Mouse (Mus musculus): ENCODE measurements around the gene Tmcc2. TPM values are rescaled to one million over a fixed set of nuclear protein-coding genes. Genes with fewer than 3 reads are reported as not detected.

Tmcc2 gene
- polyA plus RNA-seq, 1 experiment from 2014 or later: 9.8 TPM

DNA sequence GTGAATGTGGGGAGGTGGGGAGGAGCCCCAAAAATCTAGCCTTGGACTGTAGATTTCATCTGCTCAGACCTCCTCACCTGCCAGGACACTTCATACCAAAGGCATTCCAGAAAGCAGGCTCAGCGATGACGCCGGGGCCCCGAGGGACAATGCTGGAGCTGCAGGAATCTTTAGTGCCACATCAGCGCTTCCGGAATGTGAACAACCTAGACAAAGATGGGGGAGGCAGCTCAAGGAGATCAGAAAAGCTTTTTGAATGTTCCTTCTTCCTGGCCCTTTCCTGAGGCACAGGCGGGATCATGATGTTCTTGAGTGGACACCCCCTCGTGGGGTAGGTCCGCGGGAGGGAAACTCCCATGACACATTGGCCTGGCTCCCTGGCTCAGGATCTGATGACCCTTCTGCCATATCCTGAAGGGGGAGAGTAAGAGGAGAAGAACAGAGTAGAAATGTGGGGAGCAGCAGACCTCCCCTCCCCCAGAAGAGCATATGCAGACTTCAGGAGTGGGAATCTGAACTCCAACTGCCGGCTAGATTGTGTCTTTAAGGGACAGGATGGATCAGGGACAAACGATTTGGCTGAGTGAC is 55.6 kb downstream of the Tmcc2 start:
- WGBS: 41% methylated on average over 12 of the region's 12 CpGs
- Histone ChIP-seq H3K9me3 (replicated peaks) (no peaks in the 10 kb centered on the region), H3K4me3 (replicated peaks) (no peak overlapping the region), H3K27ac (replicated peaks) (no peak overlapping the region), H3K4me2 (replicated peaks) (no peak overlapping the region), H3K9ac (no peak overlapping the region), H3K4me1 (peaks cover 26% of the 10 kb centered on the region), H3K36me3 (no peaks in the 10 kb centered on the region), H3K27me3 (no peaks in the 10 kb centered on the region)
- no peak for ATAC-seq (ENCODE audit: insufficient number of reproducible peaks, low FRiP score, low TSS enrichment, low read depth)

GRCm38 (mm10) chr1:132334178-132334801 is 56.8 kb downstream of the Tmcc2 start:
- no peaks in the 10 kb centered on the region for H3K36me3 ChIP-seq
- H3K9ac ChIP-seq: no peak overlapping the region
- H3K27ac ChIP-seq (replicated peaks): no peak overlapping the region; the same call in 1 of the 2 replicates
- H3K4me2 ChIP-seq (replicated peaks): no peak overlapping the region
- WGBS: 38% methylated on average over 6 of the region's 6 CpGs
- peaks cover 26% of the 10 kb centered on the region for H3K4me1 ChIP-seq
- H3K4me3 ChIP-seq (replicated peaks): no peak overlapping the region
- no peak; the same call in 1 of the 2 replicates for ATAC-seq (ENCODE audit: insufficient number of reproducible peaks, low FRiP score, low TSS enrichment, low read depth)
- H3K27me3 ChIP-seq: no peaks in the 10 kb centered on the region
- H3K9me3 ChIP-seq (replicated peaks): no peaks in the 10 kb centered on the region

DNA sequence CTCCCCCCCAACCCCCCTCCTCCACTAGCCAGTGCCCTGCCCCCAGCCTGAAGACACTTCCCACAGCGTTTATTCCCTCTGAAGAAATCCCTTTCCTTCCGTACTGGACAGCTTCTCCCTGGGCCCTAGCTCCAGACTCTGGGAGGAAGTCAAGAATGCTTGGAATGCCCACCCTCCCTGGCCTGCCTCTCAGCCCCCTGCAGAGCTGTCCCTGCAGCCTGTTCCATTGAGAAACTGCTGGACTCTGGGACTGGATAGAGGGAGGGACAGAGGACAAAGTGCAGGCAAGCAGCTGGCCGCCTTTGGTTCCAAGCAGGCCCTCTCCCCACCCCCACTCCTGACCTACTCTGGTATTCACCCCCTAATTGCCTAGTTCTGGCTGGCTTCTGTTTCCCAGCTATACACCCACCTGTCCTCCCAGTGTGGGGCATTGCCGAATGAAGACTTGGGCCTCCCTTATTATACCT is 57.4 kb downstream of the Tmcc2 start:
- Histone ChIP-seq H3K36me3 (no peaks in the 10 kb centered on the region), H3K9me3 (replicated peaks) (no peaks in the 10 kb centered on the region), H3K27me3 (no peaks in the 10 kb centered on the region), H3K27ac (replicated peaks) (no peak overlapping the region; the same call in 1 of the 2 replicates), H3K4me1 (peaks cover 26% of the 10 kb centered on the region), H3K4me2 (replicated peaks) (no peak overlapping the region), H3K4me3 (replicated peaks) (no peak overlapping the region), H3K9ac (no peak overlapping the region)
- peak; percentile 72 for ATAC-seq (ENCODE audit: insufficient number of reproducible peaks, low FRiP score, low TSS enrichment, low read depth)
- 10% methylated on average over 4 of the region's 4 CpGs for WGBS

DNA sequence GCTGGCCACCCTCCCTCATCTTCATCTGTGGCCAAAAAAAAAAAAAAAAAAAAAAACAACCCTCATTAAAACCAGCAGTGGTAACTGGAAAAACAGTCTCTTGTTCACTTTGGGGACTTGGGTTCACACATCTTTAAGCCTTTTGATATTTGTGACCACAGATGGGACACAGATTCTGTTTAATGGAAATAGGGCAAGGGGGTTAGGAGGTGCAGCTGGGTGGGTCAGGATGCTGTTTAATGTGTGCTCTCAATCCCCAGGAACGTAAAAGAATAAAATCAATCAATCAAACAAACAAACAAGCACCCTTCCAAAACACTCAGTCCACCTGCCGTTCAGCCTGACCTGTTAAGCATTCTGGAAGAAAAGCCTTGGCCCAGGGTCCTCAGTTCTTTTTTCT is 57.9 kb downstream of the Tmcc2 start:
- peaks cover 26% of the 10 kb centered on the region for H3K4me1 ChIP-seq
- 25% methylated on average over 2 of the region's 2 CpGs for WGBS
- no peak for ATAC-seq (ENCODE audit: insufficient number of reproducible peaks, low FRiP score, low TSS enrichment, low read depth)

DNA sequence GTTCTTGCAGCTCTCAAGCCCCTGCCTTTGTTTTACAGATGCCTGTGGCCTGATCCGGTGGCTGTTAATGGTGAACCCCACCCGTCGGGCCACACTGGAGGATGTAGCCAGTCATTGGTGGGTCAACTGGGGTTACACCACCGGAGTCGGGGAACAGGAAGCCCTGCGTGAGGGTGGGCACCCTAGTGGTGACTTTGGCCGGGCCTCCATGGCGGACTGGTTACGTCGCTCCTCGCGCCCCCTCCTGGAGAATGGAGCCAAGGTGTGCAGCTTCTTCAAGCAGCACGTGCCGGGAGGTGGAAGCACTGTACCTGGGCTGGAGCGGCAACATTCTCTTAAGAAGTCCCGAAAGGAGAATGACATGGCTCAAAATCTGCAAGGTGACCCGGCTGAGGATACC is 59.8 kb downstream of the Tmcc2 start:
- 88% methylated on average over 17 of the region's 17 CpGs for WGBS
- no peaks in the 10 kb centered on the region for H3K9me3 ChIP-seq (replicated peaks)
- H3K27me3 ChIP-seq: no peaks in the 10 kb centered on the region
- no peak overlapping the region for H3K27ac ChIP-seq (replicated peaks)
- no peak for ATAC-seq (ENCODE audit: insufficient number of reproducible peaks, low FRiP score, low TSS enrichment, low read depth)
- no peaks in the 10 kb centered on the region for H3K36me3 ChIP-seq
- peaks cover 30% of the 10 kb centered on the region for H3K4me1 ChIP-seq
- no peak overlapping the region for H3K4me3 ChIP-seq (replicated peaks)
- no peak overlapping the region for H3K9ac ChIP-seq
- H3K4me2 ChIP-seq (replicated peaks): no peak overlapping the region

More for the DNA sequence above, 57.9 kb downstream of the Tmcc2 start:
- no peaks in the 10 kb centered on the region for H3K36me3 ChIP-seq
- H3K27ac ChIP-seq (replicated peaks): no peak overlapping the region
- no peaks in the 10 kb centered on the region for H3K27me3 ChIP-seq
- H3K4me3 ChIP-seq (replicated peaks): no peak overlapping the region
- H3K9ac ChIP-seq: no peak overlapping the region
- H3K4me2 ChIP-seq (replicated peaks): no peak overlapping the region
- no peaks in the 10 kb centered on the region for H3K9me3 ChIP-seq (replicated peaks)

DNA sequence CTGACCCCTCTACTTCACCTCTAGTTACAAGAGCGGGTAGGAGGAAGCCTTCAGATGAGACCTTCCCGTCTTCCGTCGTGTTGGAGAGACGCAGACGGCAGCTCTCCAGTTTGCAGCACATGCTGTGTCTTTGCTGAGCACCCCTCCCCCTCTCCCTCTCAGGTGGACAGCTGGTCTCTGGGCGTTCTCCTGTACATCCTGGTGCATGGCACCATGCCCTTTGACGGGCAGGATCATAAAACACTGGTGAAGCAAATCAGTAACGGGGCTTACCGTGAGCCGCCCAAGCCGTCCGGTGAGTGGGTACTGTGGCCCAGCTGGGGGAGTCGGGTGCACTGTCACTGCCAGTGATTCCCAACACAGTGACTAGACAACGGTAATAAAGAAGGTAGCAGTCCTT is 60.7 kb downstream of the Tmcc2 start:
- WGBS: 86% methylated on average over 15 of the region's 15 CpGs
- Histone ChIP-seq H3K36me3 (no peaks in the 10 kb centered on the region), H3K27ac (replicated peaks) (no peak overlapping the region), H3K9me3 (replicated peaks) (no peaks in the 10 kb centered on the region), H3K4me2 (replicated peaks) (no peak overlapping the region), H3K27me3 (no peaks in the 10 kb centered on the region), H3K9ac (no peak overlapping the region), H3K4me1 (peaks cover 28% of the 10 kb centered on the region), H3K4me3 (replicated peaks) (no peak overlapping the region)
- no peak for ATAC-seq (ENCODE audit: insufficient number of reproducible peaks, low FRiP score, low TSS enrichment, low read depth)

DNA sequence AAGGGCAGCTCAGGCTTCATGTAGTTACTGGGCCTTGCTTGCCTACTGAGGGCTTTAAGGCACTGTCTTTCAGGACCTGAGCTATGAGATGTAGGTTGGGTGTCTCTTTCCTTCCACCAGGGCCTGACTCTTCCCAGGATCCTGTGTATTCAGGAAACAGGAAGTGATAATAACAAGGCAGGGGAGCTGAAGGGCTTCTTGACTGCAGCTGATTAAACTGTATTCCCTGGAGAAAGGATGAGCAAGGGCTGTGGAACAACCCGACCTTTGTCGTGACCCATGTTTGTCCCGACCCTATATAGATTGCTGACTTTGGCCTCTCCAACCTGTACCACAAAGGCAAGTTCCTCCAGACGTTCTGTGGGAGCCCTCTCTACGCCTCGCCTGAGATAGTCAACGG is 61.4 kb downstream of the Tmcc2 start:
- Histone ChIP-seq H3K36me3 (no peaks in the 10 kb centered on the region), H3K4me2 (replicated peaks) (no peak overlapping the region), H3K9me3 (replicated peaks) (no peaks in the 10 kb centered on the region), H3K27ac (replicated peaks) (no peak overlapping the region), H3K27me3 (no peaks in the 10 kb centered on the region), H3K9ac (no peak overlapping the region), H3K4me1 (peaks cover 21% of the 10 kb centered on the region), H3K4me3 (replicated peaks) (no peak overlapping the region)
- 80% methylated on average over 7 of the region's 7 CpGs for WGBS
- no peak for ATAC-seq (ENCODE audit: insufficient number of reproducible peaks, low FRiP score, low TSS enrichment, low read depth)

- 72% methylated on average over 3 of the region's 3 CpGs for whole genome bisulfite sequencing
- no peak overlapping the region for H3K27ac ChIP-seq (replicated peaks)
- H3K4me2 ChIP-seq (replicated peaks): no peak overlapping the region
- H3K4me3 ChIP-seq (replicated peaks): no peak overlapping the region
- H3K9me3 ChIP-seq (replicated peaks): no peaks in the 10 kb centered on the region
- no peaks in the 10 kb centered on the region for H3K36me3 ChIP-seq
- peaks cover 11% of the 10 kb centered on the region for H3K4me1 ChIP-seq
- no peak for ATAC-seq (ENCODE audit: insufficient number of reproducible peaks, low FRiP score, low TSS enrichment, low read depth)
- H3K27me3 ChIP-seq: no peaks in the 10 kb centered on the region
- H3K9ac ChIP-seq: no peak overlapping the region
These were observed 62.5 kb downstream of the Tmcc2 start for GRCm38 (mm10) chr1:132328565-132328964.

DNA sequence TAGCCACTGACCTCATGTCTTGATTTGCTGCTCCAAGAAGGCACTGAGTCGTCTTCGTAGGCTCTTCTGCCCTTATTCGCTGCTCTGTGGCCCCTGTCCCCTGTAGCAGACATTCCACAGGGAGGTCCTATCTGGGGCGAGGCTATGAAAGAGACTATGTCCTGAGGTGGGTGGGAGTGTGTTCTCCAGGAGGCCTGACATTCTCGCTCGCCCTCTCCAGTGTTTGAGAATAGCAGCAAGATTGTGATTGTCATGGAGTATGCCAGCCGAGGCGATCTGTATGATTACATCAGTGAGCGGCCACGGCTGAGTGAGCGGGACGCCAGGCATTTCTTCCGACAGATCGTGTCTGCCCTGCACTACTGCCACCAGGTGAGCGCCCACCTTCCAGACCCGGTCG is 63.6 kb downstream of the Tmcc2 start:
- no peak for ATAC-seq (ENCODE audit: insufficient number of reproducible peaks, low FRiP score, low TSS enrichment, low read depth)
- Histone ChIP-seq H3K27ac (replicated peaks) (no peak overlapping the region), H3K4me2 (replicated peaks) (no peak overlapping the region), H3K36me3 (no peaks in the 10 kb centered on the region), H3K9ac (no peak overlapping the region), H3K4me1 (peaks cover 12% of the 10 kb centered on the region), H3K9me3 (replicated peaks) (no peaks in the 10 kb centered on the region), H3K27me3 (no peaks in the 10 kb centered on the region), H3K4me3 (replicated peaks) (no peak overlapping the region)
- 80% methylated on average over 17 of the region's 17 CpGs for WGBS

GRCm38 (mm10) chr1:132326777-132327176 is 64.3 kb downstream of the Tmcc2 start:
- ATAC-seq (ENCODE audit: insufficient number of reproducible peaks, low FRiP score, low TSS enrichment, low read depth): no peak
- no peaks in the 10 kb centered on the region for H3K36me3 ChIP-seq
- H3K4me1 ChIP-seq: peaks cover 16% of the 10 kb centered on the region
- WGBS: 40% methylated on average over 9 of the region's 9 CpGs
- H3K4me2 ChIP-seq (replicated peaks): no peak overlapping the region
- no peaks in the 10 kb centered on the region for H3K9me3 ChIP-seq (replicated peaks)
- H3K9ac ChIP-seq: no peak overlapping the region
- 0 out of 2 replicates have a peak overlapping the region, but pooled peaks have one; percentile 34 for H3K27ac ChIP-seq (replicated peaks)
- H3K4me3 ChIP-seq (replicated peaks): no peak overlapping the region
- H3K27me3 ChIP-seq: no peaks in the 10 kb centered on the region

- no peak overlapping the region for H3K9ac ChIP-seq
- peak; percentile 52; the same call in 1 of the 2 replicates for ATAC-seq (ENCODE audit: insufficient number of reproducible peaks, low FRiP score, low TSS enrichment, low read depth)
- WGBS: 29% methylated on average over 13 of the region's 13 CpGs
These were observed 68.2 kb downstream of the Tmcc2 start for GRCm38 (mm10) chr1:132322711-132323542.

More at GRCm38 (mm10) chr1:132322711-132323542, 68.2 kb downstream of the Tmcc2 start:
- Histone ChIP-seq H3K36me3 (no peaks in the 10 kb centered on the region), H3K27ac (replicated peaks) (0 out of 2 replicates have a peak overlapping the region, but pooled peaks have one; percentile 5), H3K27me3 (no peaks in the 10 kb centered on the region), H3K9me3 (replicated peaks) (no peaks in the 10 kb centered on the region), H3K4me3 (replicated peaks) (no peak overlapping the region), H3K4me2 (replicated peaks) (no peak overlapping the region), H3K4me1 (peaks cover 29% of the 10 kb centered on the region)

Measured in embryonic facial prominence, embryonic 15.5 days (tissue).